Mouse (Mus musculus) limb, embryonic 14.5 days (tissue): ENCODE results near the gene Mamld1. TPM values are rescaled to one million over a fixed set of nuclear protein-coding genes. Genes with fewer than 3 reads are reported as not detected.

Experiments used
- ATAC-seq: fragments of 200-750 bp; cut with Nextera tagmentation; 2 replicates; pipeline ENCODE4 v1.8.0; 2017; ENCODE audit warnings: low read depth, moderate number of reproducible peaks, moderate TSS enrichment; ENCODE audit not compliant: low FRiP score
- DNase-seq: peaks from one replicate; pipeline ENCODE4 v3.0.0-alpha.2; 2015; ENCODE audit warnings: low spot score
- H3K27ac ChIP-seq: fragments of 300-500 bp; sonication (generic); replicated peaks from 2 replicates; pipeline ENCODE4 v1.5.1; 2014; ENCODE audit warnings: low read depth, mild to moderate bottlenecking, low read length, moderate library complexity, mixed read lengths
- H3K27me3 ChIP-seq: fragments of 300-500 bp; sonication (generic); 2 replicates; pipeline ENCODE4 v1.6.1; 2014; ENCODE audit warnings: low read length, mixed read lengths; ENCODE audit not compliant: control insufficient read depth, insufficient read depth
- H3K36me3 ChIP-seq: fragments of 300-500 bp; sonication (generic); 2 replicates; pipeline ENCODE4 v1.6.1; 2014; ENCODE audit warnings: mild to moderate bottlenecking, low read length, moderate library complexity, mixed read lengths; ENCODE audit not compliant: control insufficient read depth, insufficient read depth
- H3K4me1 ChIP-seq: fragments of 300-500 bp; sonication (generic); 2 replicates; pipeline ENCODE4 v1.6.1; 2014; ENCODE audit warnings: antibody characterized with exemption, low read length, mixed read lengths; ENCODE audit not compliant: control insufficient read depth, insufficient read depth
- H3K4me2 ChIP-seq: fragments of 300-500 bp; sonication (generic); replicated peaks from 2 replicates; pipeline ENCODE4 v1.6.1; 2014; ENCODE audit warnings: low read depth, mild to moderate bottlenecking, low read length, moderate library complexity; ENCODE audit not compliant: severe bottlenecking
- H3K4me3 ChIP-seq: fragments of 300-500 bp; sonication (generic); replicated peaks from 2 replicates; pipeline ENCODE4 v1.5.1; 2014; ENCODE audit warnings: low read length
- H3K9ac ChIP-seq: fragments of 300-500 bp; sonication (generic); 2 replicates; pipeline ENCODE4 v1.6.1; 2014; ENCODE audit warnings: mild to moderate bottlenecking, low read depth, low read length, moderate library complexity; ENCODE audit not compliant: severe bottlenecking
- H3K9me3 ChIP-seq: fragments of 300-500 bp; sonication (generic); 2 replicates; pipeline ENCODE4 v1.6.1; 2016; ENCODE audit warnings: low read length; ENCODE audit not compliant: control insufficient read depth
- POLR2A ChIP-seq: fragments of 200-500 bp; IDR thresholded peaks from 2 replicates; pipeline ENCODE4 v1.8.0; 2012; ENCODE audit warnings: inconsistent platforms, mild to moderate bottlenecking, moderate library complexity, borderline replicate concordance; ENCODE audit not compliant: insufficient read depth, insufficient read length; ENCODE audit errors: extremely low read depth
- WGBS: fragments of 180-500 bp; shearing (Covaris S2); extraction: QIAGEN DNeasy Blood & Tissue Kit; methylation state at CpG from one replicate; pipeline ENCODE4 v1.1.7; 2014; 5-methylcytosine and 5-hydroxymethylcytosine counted together
- polyA plus RNA-seq, 2 experiments: library from polyadenylated mRNA; depleted of rRNA in 1 of 2; stranded (reverse) in 1 of 2; unstranded in 1 of 2; fragments of >200 nt; fragmentation: Nextera tagmentation in 1 of 2; extraction: Ambion mirVana in 1 of 2; gene quantifications; 2 replicates each; pipeline versions ENCODE4 v1.2.1 to v1.2.3; 2012 to 2014

Gene Mamld1
- polyA plus RNA-seq, 2 experiments: 3.9 to 4.0 TPM

DNA sequence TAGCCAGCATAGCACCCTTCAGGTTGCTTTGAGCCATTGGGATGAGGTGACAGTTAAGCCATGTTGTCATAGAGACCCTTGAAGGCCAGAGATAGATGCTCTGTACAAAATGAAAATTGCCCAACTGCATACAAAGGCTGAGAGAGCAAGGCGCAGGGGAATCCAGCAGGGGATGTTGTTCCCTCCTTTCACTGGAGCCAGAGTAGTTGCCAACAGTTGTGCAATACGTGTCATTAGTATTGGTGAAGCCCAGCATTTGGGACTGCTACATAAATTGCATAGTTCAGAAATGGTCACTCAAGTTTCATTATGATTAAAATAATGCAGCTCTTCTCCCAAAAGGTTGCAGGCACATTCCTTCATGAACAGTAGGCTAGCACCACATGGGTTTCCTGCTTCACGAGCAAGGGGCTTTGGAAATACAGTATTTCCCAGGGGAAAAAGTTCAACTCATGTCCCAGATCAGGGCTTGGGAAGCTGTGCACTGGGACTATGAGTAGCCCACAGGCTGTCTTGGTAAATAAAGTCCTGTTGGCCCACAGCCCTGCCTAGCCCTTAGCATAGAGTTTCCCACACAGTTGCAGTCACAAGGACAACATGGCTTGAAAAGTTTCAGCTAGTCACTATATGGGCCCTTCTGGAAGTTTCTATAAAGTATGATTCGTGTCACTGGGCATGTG, 58.1 kb downstream of the Mamld1 start:
- Histone ChIP-seq H3K27ac (no peak overlapping the region), H3K4me3 (no peak overlapping the region), H3K4me1 (no peaks in the 10 kb centered on the region), H3K9ac (no peak overlapping the region), H3K4me2 (no peak overlapping the region), H3K9me3 (no peaks in the 10 kb centered on the region), H3K36me3 (no peaks in the 10 kb centered on the region), H3K27me3 (no peaks in the 10 kb centered on the region)
- TF ChIP-seq POLR2A: no peak
- ATAC-seq (no peak), DNase-seq (no peak)
- WGBS: 80% methylated on average over 4 of the region's 4 CpGs

- no peak overlapping the region for H3K9ac ChIP-seq
- WGBS: 27% methylated on average over 2 of the region's 2 CpGs
- no peaks in the 10 kb centered on the region for H3K27me3 ChIP-seq
Measured at GRCm38 (mm10) chrX:71110333-71110732, 60.3 kb downstream of the Mamld1 start.

DNA sequence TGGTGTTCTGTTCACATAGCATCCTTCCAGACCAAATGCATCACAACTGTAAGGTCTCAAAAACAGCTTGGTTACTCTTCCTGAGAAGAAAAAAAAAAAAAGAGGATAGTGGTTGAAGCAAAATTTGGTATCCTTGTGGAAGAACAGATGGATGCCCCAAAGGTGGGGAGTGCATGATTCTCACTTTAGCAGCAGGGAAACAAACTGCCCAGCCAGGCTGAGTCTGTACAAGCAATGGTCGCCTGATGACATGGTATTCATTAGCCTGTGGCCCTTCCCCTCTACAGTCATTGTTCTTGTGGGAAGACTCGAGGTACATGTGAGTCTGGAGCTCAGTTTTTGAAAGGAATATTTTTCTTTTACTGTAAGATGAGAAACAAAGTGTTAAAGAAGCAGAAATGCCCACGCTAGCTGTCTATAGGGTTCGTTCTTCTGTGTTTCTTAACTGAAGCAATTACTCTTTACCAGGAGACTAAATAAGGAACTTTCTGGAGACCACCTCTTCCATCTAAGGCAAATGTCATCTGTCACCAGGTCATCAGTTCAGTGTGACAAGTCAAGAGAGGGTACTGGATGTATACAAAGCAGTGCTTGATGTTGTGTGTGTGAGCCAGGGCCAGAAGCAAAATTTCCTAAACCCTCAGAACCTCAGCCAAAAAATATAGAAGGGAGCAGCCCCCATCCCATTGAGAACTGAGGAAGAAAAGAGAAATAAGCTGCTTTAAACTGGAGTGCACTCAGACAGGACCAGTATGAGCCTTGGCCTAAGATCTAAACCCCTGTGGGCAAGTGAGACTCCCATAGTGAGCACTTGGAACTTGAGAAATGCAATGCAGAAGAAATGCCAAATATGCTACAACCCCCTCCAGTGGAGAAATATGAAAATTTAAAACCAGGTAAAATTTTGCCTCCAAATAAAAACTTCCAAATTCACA, 72.6 kb downstream of the Mamld1 start:
- WGBS: 66% methylated on average over 4 of the region's 4 CpGs
- Histone ChIP-seq H3K36me3 (no peaks in the 10 kb centered on the region), H3K4me1 (no peaks in the 10 kb centered on the region), H3K4me2 (no peak overlapping the region), H3K4me3 (no peak overlapping the region), H3K9ac (no peak overlapping the region), H3K27me3 (no peaks in the 10 kb centered on the region), H3K27ac (no peak overlapping the region), H3K9me3 (no peaks in the 10 kb centered on the region)
- no peak for TF ChIP-seq POLR2A
- ATAC-seq (no peak), DNase-seq (no peak)

More at GRCm38 (mm10) chrX:71110333-71110732, 60.3 kb downstream of the Mamld1 start:
- H3K36me3 ChIP-seq: no peaks in the 10 kb centered on the region
- TF ChIP-seq POLR2A: no peak
- H3K4me3 ChIP-seq: no peak overlapping the region
- peak; percentile 26; the same call in 1 of the 2 replicates for ATAC-seq
- H3K4me2 ChIP-seq: no peak overlapping the region
- no peaks in the 10 kb centered on the region for H3K4me1 ChIP-seq
- DNase-seq: peak; percentile 9
- no peak overlapping the region for H3K27ac ChIP-seq
- H3K9me3 ChIP-seq: no peaks in the 10 kb centered on the region

GRCm38 (mm10) chrX:71125013-71125412, 75.0 kb downstream of the Mamld1 start:
- no peaks in the 10 kb centered on the region for H3K9me3 ChIP-seq
- no peak overlapping the region for H3K4me2 ChIP-seq
- no peak overlapping the region for H3K4me3 ChIP-seq
- no peak overlapping the region for H3K27ac ChIP-seq
- H3K36me3 ChIP-seq: no peaks in the 10 kb centered on the region
- H3K9ac ChIP-seq: no peak overlapping the region
- no peak for ATAC-seq
- no peaks in the 10 kb centered on the region for H3K4me1 ChIP-seq
- no peak for DNase-seq
- no peaks in the 10 kb centered on the region for H3K27me3 ChIP-seq
- no peak for TF ChIP-seq POLR2A
- 92% methylated on average over 7 of the region's 7 CpGs for WGBS

DNA sequence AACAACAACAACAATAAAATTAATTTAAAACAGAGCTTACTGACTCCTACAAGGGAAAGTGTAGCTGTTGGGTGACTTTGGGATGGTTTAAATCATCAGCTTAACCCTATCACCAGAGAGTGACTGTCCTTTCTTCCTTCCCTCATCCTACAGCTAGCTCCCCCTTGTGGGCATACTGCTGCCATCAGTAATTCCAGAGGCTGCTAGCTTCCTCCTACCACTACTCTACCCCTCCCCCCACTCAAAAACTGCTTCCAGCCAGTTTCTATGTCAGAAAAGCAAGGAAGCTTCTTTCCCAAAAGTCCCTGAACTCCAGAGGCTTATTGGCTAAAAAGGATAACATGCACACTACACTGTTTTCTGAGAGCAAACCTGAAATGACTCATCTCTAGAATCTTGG, 81.4 kb downstream of the Mamld1 start:
- Histone ChIP-seq H3K4me1 (no peaks in the 10 kb centered on the region), H3K36me3 (no peaks in the 10 kb centered on the region)
- no peak for DNase-seq

More for the DNA sequence above, 81.4 kb downstream of the Mamld1 start:
- Histone ChIP-seq H3K27me3 (no peaks in the 10 kb centered on the region), H3K27ac (no peak overlapping the region), H3K9me3 (no peaks in the 10 kb centered on the region), H3K9ac (no peak overlapping the region), H3K4me2 (no peak overlapping the region), H3K4me3 (no peak overlapping the region)
- no peak for ATAC-seq
- TF ChIP-seq POLR2A: no peak
